Mouse (Mus musculus) forebrain, embryonic 15.5 days (tissue): ENCODE data around the gene Eif5a. TPM values are rescaled to one million over a fixed set of nuclear protein-coding genes. Genes with fewer than 3 reads are reported as not detected.
A peak's percentile ranks its signal among the peaks of the same experiment; 100 is the strongest.

Experiments used
- ATAC-seq: fragments of 200-750 bp; cut with Nextera tagmentation; replicated peaks from 2 replicates; pipeline ENCODE4 v1.8.0; 2017; ENCODE audit warnings: mild to moderate bottlenecking, moderate TSS enrichment, moderate library complexity
- H3K27ac ChIP-seq: fragments of 300-500 bp; sonication (generic); replicated peaks from 2 replicates; pipeline ENCODE4 v1.5.1; 2015; ENCODE audit warnings: mild to moderate bottlenecking, inconsistent platforms
- H3K27me3 ChIP-seq: fragments of 300-500 bp; sonication (generic); 2 replicates; pipeline ENCODE4 v1.6.1; 2015; ENCODE audit warnings: inconsistent platforms
- H3K36me3 ChIP-seq: fragments of 300-500 bp; sonication (generic); 2 replicates; pipeline ENCODE4 v1.6.1; 2015; ENCODE audit warnings: mild to moderate bottlenecking, inconsistent platforms
- H3K4me1 ChIP-seq: fragments of 300-500 bp; sonication (generic); 2 replicates; pipeline ENCODE4 v1.6.1; 2015; ENCODE audit warnings: inconsistent platforms
- H3K4me2 ChIP-seq: fragments of 300-500 bp; sonication (generic); replicated peaks from 2 replicates; pipeline ENCODE4 v1.6.1; 2015; ENCODE audit warnings: mild to moderate bottlenecking, inconsistent platforms
- H3K4me3 ChIP-seq: fragments of 300-500 bp; sonication (generic); 2 replicates; pipeline ENCODE4 v1.5.1; 2015; ENCODE audit warnings: mild to moderate bottlenecking, inconsistent platforms
- H3K9ac ChIP-seq: fragments of 300-500 bp; sonication (generic); replicated peaks from 2 replicates; pipeline ENCODE4 v1.6.1; 2015; ENCODE audit warnings: mild to moderate bottlenecking, inconsistent platforms
- H3K9me3 ChIP-seq: fragments of 300-500 bp; sonication (generic); 2 replicates; pipeline ENCODE4 v1.6.1; 2016; ENCODE audit warnings: inconsistent platforms
- WGBS: fragments of 180-500 bp; shearing (Covaris S2); methylation state at CpG from one replicate; pipeline ENCODE4 v1.1.7; 2015; ENCODE audit warnings: mixed read lengths; 5-methylcytosine and 5-hydroxymethylcytosine counted together
- polyA plus RNA-seq: library from polyadenylated mRNA; unstranded; fragments of >200 nt; fragmentation: Nextera tagmentation; extraction: Ambion mirVana; gene quantifications from 2 replicates; pipeline ENCODE4 v1.2.1, GENCODE M21; 2015

Eif5a gene
- polyA plus RNA-seq, 1 experiment from 2014 or later, result 1,167 TPM

GRCm38 (mm10) chr11:69909174-69909573 lies 12.6 kb downstream of the Eif5a start:
- no peak overlapping the region for H3K9ac ChIP-seq

GRCm38 (mm10) chr11:69908645-69909044 lies 13.1 kb downstream of the Eif5a start:
- Histone ChIP-seq H3K4me3 (no peak overlapping the region), H3K4me1 (peaks cover 7% of the 10 kb centered on the region)
- ATAC-seq, result no peak

More at GRCm38 (mm10) chr11:69909174-69909573, 12.6 kb downstream of the Eif5a start:
- no peak overlapping the region for H3K4me2 ChIP-seq
- no peak for ATAC-seq
- no peaks in the 10 kb centered on the region for H3K27me3 ChIP-seq
- 95% methylated on average over 5 of the region's 5 CpGs for WGBS
- H3K27ac ChIP-seq, result no peak overlapping the region
- peaks cover 9% of the 10 kb centered on the region for H3K4me1 ChIP-seq
- no peak overlapping the region for H3K4me3 ChIP-seq
- peaks cover 89% of the 10 kb centered on the region for H3K36me3 ChIP-seq
- H3K9me3 ChIP-seq, result no peaks in the 10 kb centered on the region

GRCm38 (mm10) chr11:69904311-69904710 lies 17.4 kb downstream of the Eif5a start:
- no peaks in the 10 kb centered on the region for H3K27me3 ChIP-seq
- no peak for ATAC-seq
- H3K9me3 ChIP-seq, result no peaks in the 10 kb centered on the region
- H3K4me3 ChIP-seq, result no peak overlapping the region
- H3K27ac ChIP-seq, result no peak overlapping the region
- 95% methylated on average over 9 of the region's 9 CpGs for WGBS
- peaks cover 22% of the 10 kb centered on the region for H3K4me1 ChIP-seq
- no peak overlapping the region for H3K4me2 ChIP-seq
- H3K9ac ChIP-seq, result no peak overlapping the region
- peaks cover 56% of the 10 kb centered on the region for H3K36me3 ChIP-seq

More at GRCm38 (mm10) chr11:69908645-69909044, 13.1 kb downstream of the Eif5a start:
- no peak overlapping the region for H3K9ac ChIP-seq
- no peaks in the 10 kb centered on the region for H3K27me3 ChIP-seq
- H3K4me2 ChIP-seq, result no peak overlapping the region
- no peaks in the 10 kb centered on the region for H3K9me3 ChIP-seq
- H3K36me3 ChIP-seq, result peaks cover 95% of the 10 kb centered on the region
- H3K27ac ChIP-seq, result no peak overlapping the region
- WGBS, result 92% methylated on average over 11 of the region's 11 CpGs

GRCm38 (mm10) chr11:69902972-69903371 lies 18.8 kb downstream of the Eif5a start:
- Histone ChIP-seq H3K9ac (no peak overlapping the region), H3K36me3 (peaks cover 43% of the 10 kb centered on the region), H3K27me3 (no peaks in the 10 kb centered on the region), H3K9me3 (no peaks in the 10 kb centered on the region), H3K27ac (no peak overlapping the region), H3K4me2 (peak overlapping the region; percentile 91), H3K4me3 (peak overlapping the region; percentile 56), H3K4me1 (peaks cover 34% of the 10 kb centered on the region)
- WGBS, result 88% methylated on average over 13 of the region's 13 CpGs
- no peak for ATAC-seq

GRCm38 (mm10) chr11:69901993-69902392 lies 19.8 kb downstream of the Eif5a start:
- ATAC-seq, result no peak
- Histone ChIP-seq H3K27ac (peak overlapping the region; percentile 96), H3K4me3 (peak overlapping the region; percentile 56), H3K27me3 (no peaks in the 10 kb centered on the region), H3K36me3 (peaks cover 33% of the 10 kb centered on the region), H3K9me3 (no peaks in the 10 kb centered on the region), H3K4me2 (peak overlapping the region; percentile 91), H3K4me1 (peaks cover 35% of the 10 kb centered on the region), H3K9ac (peak overlapping the region; percentile 76)
- WGBS, result under 1% methylated on average over 37 of the region's 39 CpGs

GRCm38 (mm10) chr11:69901406-69901846 lies 20.3 kb downstream of the Eif5a start:
- WGBS, result 0% methylated on average over 42 of the region's 42 CpGs

GRCm38 (mm10) chr11:69900471-69901405 lies 21.0 kb downstream of the Eif5a start, which contains the start of the genes 2810408A11Rik and Neurl4:
2810408A11Rik (minus strand) TSS chr11:69900987.
Neurl4 (plus strand) TSS chr11:69901072.
- under 1% methylated on average over 38 of the region's 38 CpGs for WGBS
- Histone ChIP-seq H3K4me2 (peak within 1 kb of the TSS; percentile 91), H3K4me3 (peak within 1 kb of the TSS; percentile 56), H3K9ac (peak within 1 kb of the TSS; percentile 76), H3K27me3 (no peaks in the 10 kb centered on the region), H3K4me1 (peaks cover 35% of the 10 kb centered on the region), H3K9me3 (no peaks in the 10 kb centered on the region), H3K27ac (peak within 1 kb of the TSS; percentile 96), H3K36me3 (peaks cover 20% of the 10 kb centered on the region)
- peak; percentile 96 for ATAC-seq

More at GRCm38 (mm10) chr11:69901406-69901846, 20.3 kb downstream of the Eif5a start:
- Histone ChIP-seq H3K9ac (peak overlapping the region; percentile 76), H3K4me2 (peak overlapping the region; percentile 91), H3K4me3 (peak overlapping the region; percentile 56), H3K4me1 (peaks cover 35% of the 10 kb centered on the region), H3K9me3 (no peaks in the 10 kb centered on the region), H3K36me3 (peaks cover 27% of the 10 kb centered on the region), H3K27me3 (no peaks in the 10 kb centered on the region), H3K27ac (peak overlapping the region; percentile 96)
- ATAC-seq, result peak; percentile 82

GRCm38 (mm10) chr11:69899870-69900269 lies 21.9 kb downstream of the Eif5a start:
- Histone ChIP-seq H3K9me3 (no peaks in the 10 kb centered on the region), H3K4me3 (peak overlapping the region; percentile 56), H3K27ac (peak overlapping the region; percentile 96), H3K9ac (peak overlapping the region; percentile 76), H3K4me1 (peaks cover 35% of the 10 kb centered on the region), H3K27me3 (no peaks in the 10 kb centered on the region), H3K36me3 (peaks cover 12% of the 10 kb centered on the region), H3K4me2 (peak overlapping the region; percentile 91)
- WGBS, result 23% methylated on average over 4 of the region's 4 CpGs
- no peak for ATAC-seq

- H3K9ac ChIP-seq, result no peak within 1 kb of the TSS
- no peak for ATAC-seq
- no peak within 1 kb of the TSS for H3K4me3 ChIP-seq
- no peaks in the 10 kb centered on the region for H3K27me3 ChIP-seq
- H3K4me2 ChIP-seq, result no peak within 1 kb of the TSS
- WGBS, result 88% methylated on average over 4 of the region's 4 CpGs
- H3K4me1 ChIP-seq, result peaks cover 20% of the 10 kb centered on the region
- H3K9me3 ChIP-seq, result no peaks in the 10 kb centered on the region
- H3K36me3 ChIP-seq, result no peaks in the 10 kb centered on the region
- no peak within 1 kb of the TSS for H3K27ac ChIP-seq
Observed at GRCm38 (mm10) chr11:69895291-69895690, 26.5 kb downstream of the Eif5a start, which contains the start of gene Acap1. Acap1 (minus strand) TSS chr11:69895539.

GRCm38 (mm10) chr11:69894671-69895070 lies 27.1 kb downstream of the Eif5a start:
- WGBS, result 91% methylated on average over 5 of the region's 5 CpGs
- no peaks in the 10 kb centered on the region for H3K36me3 ChIP-seq

GRCm38 (mm10) chr11:69891482-69891881 lies 30.3 kb downstream of the Eif5a start:
- H3K9ac ChIP-seq, result no peak overlapping the region
- no peak overlapping the region for H3K4me2 ChIP-seq
- H3K4me3 ChIP-seq, result no peak overlapping the region
- no peak overlapping the region for H3K27ac ChIP-seq
- no peak for ATAC-seq
- H3K27me3 ChIP-seq, result no peaks in the 10 kb centered on the region
- H3K9me3 ChIP-seq, result no peaks in the 10 kb centered on the region
- 60% methylated on average over 4 of the region's 4 CpGs for WGBS
- no peaks in the 10 kb centered on the region for H3K36me3 ChIP-seq
- H3K4me1 ChIP-seq, result no peaks in the 10 kb centered on the region

More at GRCm38 (mm10) chr11:69894671-69895070, 27.1 kb downstream of the Eif5a start:
- Histone ChIP-seq H3K4me2 (no peak overlapping the region), H3K4me1 (peaks cover 16% of the 10 kb centered on the region), H3K27me3 (no peaks in the 10 kb centered on the region), H3K9ac (no peak overlapping the region), H3K4me3 (no peak overlapping the region), H3K9me3 (no peaks in the 10 kb centered on the region), H3K27ac (no peak overlapping the region)
- ATAC-seq, result no peak
